Mouse (Mus musculus) kidney, adult 18-20 months (tissue): ENCODE measurements at regions not wholly inside any gene's neighbourhood (a gene's known extent, or its start where the extent isn't known, plus 50 kb on each side); places are given as distances from the start of the nearest gene placed in this dataset.

ENCODE experiments used
- DNase-seq: peaks from one replicate; pipeline ENCODE4 v3.0.0; 2021

GRCm38 (mm10) chr4:152833411-152834310 is 356.0 kb upstream of the Kcnab2 start:
- DNase-seq = no peak

DNA sequence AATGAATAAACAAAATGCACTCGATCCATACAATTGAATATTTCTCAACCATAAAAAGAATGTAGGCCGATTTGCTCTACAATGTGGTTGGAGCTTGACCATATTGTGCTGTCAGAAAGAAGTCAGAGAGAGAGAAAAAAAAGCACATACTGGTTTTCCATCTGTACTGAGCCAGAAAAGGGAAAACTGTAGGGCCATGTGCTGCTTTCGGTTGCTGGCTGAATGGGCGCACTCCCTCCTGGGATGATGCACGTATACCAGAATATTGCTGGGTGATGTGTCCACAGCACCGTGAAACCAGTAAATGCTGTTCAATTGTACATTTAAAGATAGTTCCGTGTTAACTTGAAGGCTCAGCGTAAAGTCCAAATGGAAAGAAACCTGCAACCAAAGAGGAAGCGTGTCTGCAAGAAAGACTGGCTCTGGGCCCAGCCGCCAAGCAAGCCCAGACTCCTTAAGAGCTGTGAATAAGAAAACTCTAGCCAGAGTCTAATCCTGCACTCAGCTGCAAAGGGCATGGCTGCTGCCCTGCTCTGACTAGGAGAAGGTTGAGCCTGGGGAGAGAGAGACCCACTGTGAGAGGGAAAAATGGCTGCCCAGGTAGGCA is 355.2 kb upstream of the Kcnab2 start:
- no peak for DNase-seq

DNA sequence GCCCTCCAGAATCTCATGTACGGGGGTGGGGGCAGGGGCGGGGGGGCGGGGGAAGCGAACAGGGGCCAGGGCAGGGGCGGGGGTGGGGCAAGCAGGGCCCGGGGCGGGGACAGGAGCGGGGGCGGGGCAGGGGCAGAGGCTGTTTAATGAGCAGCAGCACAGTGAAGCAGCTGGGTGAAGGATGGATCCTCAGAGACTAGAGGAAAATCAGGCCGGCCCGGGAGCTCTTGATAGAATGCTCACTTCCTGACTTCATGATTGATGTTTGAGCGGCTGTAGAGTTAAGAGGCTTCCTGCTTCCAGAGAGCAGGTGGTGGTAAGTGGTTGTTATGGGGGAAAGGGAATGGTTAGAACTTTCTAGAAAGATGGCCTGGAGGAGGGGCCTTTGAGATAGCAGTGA is 347.5 kb upstream of the Kcnab2 start:
- no peak for DNase-seq

- DNase-seq = no peak
These were observed 338.6 kb upstream of the Kcnab2 start for GRCm38 (mm10) chr4:152816139-152816757.

GRCm38 (mm10) chr4:152806611-152807010 is 328.9 kb upstream of the Kcnab2 start:
- DNase-seq = no peak

DNA sequence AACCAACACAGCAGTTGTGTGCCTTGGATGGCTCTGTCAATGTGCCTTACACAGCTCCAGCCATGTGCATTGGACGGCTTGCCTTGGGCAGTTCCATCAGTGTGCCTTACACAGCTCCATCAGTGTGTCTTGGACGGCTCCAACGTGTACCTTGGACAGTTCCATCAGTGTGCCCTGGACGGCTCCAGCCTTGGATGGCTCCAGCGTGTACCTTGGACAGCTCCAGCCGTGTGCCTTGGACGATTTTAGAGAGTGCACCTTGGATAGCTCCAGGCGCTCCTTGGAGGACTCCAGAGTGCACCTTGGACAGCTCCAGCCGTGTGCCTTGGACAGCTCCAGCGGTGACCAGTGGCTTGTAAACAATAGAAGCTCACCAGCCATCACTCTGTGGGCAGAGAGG is 321.7 kb upstream of the Kcnab2 start:
- peak; percentile 25 for DNase-seq

- DNase-seq = no peak
These were observed 310.8 kb upstream of the Kcnab2 start for GRCm38 (mm10) chr4:152788431-152788830.

GRCm38 (mm10) chr4:152784972-152785371 is 307.3 kb upstream of the Kcnab2 start:
- no peak for DNase-seq

DNA sequence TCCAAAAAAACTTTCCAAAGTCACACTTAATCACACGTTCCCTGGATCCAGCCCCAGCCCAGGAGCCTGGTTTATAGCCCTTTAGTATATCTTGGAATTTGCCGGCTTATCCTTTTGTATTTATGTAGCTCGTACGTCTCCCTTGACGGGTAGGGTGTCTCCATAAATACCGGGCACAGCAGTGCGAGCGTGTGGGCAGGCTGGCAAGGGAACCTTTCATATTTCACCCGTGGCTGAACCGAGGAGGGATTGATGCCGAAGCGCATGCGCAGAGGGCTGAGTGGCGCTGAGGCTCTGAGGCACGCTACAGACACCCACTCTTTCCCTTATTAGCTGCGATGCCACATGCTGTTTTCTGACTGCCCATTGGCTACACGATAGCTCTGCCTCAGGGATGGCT is 301.9 kb upstream of the Kcnab2 start:
- DNase-seq = no peak

GRCm38 (mm10) chr4:152775801-152776200 is 298.1 kb upstream of the Kcnab2 start:
- DNase-seq = no peak

GRCm38 (mm10) chr4:152771386-152771785 is 293.7 kb upstream of the Kcnab2 start:
- DNase-seq = no peak

DNA sequence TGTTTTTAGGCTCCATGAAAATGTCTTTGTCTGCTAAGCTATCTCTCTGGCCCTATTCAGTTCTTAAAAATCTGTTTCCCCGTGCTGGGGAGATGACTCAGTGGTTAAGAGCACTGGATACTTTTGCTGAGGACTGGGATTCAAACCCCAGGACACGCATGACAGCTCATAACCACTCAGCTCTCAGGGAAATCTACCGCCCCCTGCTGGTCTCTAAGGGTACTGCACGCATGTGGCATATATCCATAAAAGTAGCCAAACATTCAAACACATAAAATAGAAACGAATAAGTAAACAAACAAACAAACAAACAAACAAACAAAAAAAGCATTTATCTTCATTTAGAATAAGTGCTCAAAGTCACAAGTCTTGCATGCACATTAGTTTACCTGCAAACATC is 289.7 kb upstream of the Kcnab2 start:
- no peak for DNase-seq

- DNase-seq = no peak
These were observed 285.4 kb upstream of the Kcnab2 start for GRCm38 (mm10) chr4:152763116-152763515.

- DNase-seq = no peak
These were observed 284.9 kb upstream of the Kcnab2 start for GRCm38 (mm10) chr4:152762576-152762975.

DNA sequence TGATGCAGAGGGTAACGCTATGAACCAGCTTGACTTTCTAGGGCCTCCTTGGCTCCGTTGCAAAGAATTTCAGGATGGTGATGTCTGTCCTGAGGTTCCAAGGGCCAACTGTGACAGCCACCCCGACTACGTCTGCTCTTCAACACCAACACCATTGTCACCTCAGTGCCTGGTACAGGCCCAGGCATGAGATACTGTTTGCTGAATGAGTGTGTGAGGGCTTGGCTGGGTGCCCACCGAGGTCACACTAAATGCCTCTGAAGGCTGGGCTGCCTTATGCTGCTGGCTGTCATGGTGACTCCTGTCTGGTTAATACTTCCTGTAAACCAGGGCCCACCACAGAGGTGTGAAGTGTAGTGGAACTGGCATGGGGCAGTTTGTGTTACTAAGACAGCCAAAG is 279.5 kb upstream of the Kcnab2 start:
- DNase-seq = no peak

DNA sequence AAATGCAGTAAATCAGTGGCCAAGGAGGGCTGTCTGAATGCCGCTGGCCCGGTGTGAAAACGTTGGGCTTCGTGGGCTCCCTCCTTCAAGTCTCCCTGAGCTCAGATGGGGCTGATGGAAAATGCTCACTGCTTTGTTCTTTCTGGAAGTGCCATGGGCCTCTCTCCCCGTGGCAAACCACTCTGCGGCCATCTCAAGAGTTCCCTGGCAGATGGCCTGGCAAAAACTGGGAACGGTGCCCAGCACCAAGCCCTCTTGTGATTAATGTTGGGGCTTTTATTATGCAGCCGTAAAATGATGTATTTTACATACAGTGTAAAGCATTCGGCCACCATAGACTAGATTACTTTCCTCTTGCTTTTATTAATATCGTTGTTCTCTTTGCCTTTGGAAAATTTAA is 278.9 kb upstream of the Kcnab2 start:
- DNase-seq = no peak

DNA sequence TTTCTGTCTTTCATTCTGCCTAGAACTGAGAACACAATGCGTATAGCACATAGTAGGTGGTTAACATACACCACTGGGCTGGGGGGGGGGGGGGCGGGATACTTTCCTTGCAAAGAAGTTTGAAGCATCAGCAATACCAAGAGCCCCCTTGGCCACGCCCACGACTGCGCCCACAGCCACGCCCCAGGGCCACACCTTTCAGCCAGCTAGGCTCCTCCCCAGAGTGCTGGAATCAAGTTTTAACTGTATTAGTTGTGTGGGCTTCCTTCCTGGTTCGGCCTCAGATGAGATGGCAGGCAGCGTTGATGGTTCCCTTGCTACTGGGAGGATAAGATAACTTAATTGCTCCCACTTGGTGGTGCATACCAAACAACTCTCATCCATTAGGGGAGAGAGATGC is 278.1 kb upstream of the Kcnab2 start:
- DNase-seq = no peak

DNA sequence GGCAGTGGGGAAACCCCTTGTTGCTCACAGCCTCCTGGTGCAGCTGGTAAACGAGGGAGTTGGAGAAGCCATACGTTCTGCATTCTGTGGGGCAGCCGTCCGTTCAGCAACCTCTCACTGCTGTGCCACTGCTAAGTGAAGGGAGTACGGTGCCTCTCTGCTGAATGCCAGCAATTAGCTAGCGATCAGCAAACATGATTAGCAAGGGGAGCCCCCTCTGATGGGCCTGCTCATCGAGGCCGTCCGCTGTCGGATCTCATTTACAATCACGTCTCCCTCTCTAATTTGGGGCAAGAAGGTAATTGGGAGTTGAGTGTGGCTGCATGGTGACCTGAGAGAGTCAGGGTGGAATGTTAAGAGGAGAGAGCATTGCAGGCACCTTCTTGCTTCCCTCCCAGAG is 266.7 kb upstream of the Kcnab2 start:
- DNase-seq = no peak

- no peak for DNase-seq
These were observed 255.3 kb upstream of the Kcnab2 start for GRCm38 (mm10) chr4:152733017-152733416.

DNA sequence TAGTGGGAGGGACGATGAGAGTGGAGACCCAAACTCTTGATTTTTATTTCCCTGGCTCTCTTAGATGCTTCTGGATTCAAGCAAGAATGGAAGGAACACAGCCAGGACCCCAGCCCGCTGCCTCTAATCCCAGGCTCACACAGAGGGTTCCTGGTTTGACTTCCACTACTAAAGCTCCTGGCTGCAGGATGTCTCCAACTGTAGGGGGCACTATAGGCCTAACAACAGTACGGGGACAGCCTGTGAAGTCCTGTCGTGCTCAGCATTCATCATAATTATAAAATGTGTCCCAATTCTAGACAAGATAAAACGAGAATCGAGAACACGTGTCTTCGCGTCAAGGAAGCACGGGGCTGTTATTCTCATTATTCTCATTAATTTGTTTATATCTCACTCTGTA is 254.3 kb upstream of the Kcnab2 start:
- no peak for DNase-seq

DNA sequence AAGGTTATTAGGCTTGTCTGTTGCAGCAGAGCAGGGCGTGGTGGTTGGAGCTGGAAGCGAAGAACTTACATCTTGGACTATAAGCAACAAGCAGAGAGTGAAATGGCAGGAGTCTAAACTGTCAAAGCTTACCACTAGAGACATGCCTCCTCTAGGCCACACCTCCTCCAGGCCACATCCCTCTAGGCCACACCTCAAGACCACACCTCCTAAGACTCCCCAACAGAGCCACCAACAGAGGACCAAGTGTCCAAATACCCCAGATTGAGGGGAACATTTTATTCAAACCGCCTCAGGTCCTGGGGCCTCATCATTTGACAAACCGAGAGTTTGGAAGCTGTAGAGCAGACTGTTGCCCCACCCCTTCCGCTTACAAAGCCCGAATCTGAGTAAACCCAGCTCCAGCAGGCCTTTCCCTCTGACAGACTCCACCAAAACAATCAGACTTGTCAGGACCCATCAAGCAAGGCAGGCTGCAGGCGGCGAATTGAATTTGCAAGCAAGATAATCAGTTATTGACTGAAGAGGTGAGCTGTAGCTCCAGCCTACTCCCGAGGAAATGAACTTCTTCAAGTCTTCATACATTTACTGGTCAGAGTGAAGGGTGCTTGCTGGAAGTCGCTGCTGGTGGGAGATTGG is 253.5 kb upstream of the Kcnab2 start:
- no peak for DNase-seq

GRCm38 (mm10) chr4:152729421-152729820 is 251.8 kb upstream of the Kcnab2 start:
- DNase-seq = no peak

GRCm38 (mm10) chr4:152725881-152726280 is 248.2 kb upstream of the Kcnab2 start:
- DNase-seq = no peak

DNA sequence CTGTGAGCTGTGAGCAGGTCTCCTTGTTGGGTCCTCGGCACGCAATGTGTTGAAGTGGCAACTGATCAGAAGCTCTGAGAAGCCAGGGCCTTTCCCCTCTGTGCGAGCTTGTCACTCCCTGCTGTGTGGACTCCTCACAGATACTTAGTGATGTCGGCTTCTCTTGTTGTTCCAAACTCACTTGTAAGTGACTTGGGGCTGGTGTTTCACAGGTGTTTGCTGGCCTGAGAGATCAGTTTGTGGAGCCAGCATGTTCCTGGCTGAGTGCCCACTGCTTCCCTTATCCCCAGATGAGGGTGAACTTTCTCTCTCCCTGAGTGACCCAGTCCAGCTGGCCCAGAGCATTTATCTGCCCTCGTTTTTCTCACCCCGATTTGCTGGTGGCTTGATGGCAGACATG is 247.8 kb upstream of the Kcnab2 start:
- DNase-seq = no peak
